Mouse (Mus musculus) embryonic facial prominence, embryonic 15.5 days (tissue): Measurements from ENCODE around the gene Sema4d. TPM values are rescaled to one million over a fixed set of nuclear protein-coding genes. Genes with fewer than 3 reads are reported as not detected.

ENCODE experiments used
- ATAC-seq: fragments of 200-750 bp; cut with Nextera tagmentation; 2 replicates; pipeline ENCODE4 v1.8.0; 2017; ENCODE audit warnings: low read depth, moderate TSS enrichment; ENCODE audit not compliant: insufficient number of reproducible peaks, low FRiP score, low TSS enrichment
- H3K27ac ChIP-seq: fragments of 300-500 bp; sonication (generic); replicated peaks from 2 replicates; pipeline ENCODE4 v1.5.1; 2015; ENCODE audit warnings: mild to moderate bottlenecking, inconsistent platforms
- H3K27me3 ChIP-seq: fragments of 300-500 bp; sonication (generic); 2 replicates; pipeline ENCODE4 v1.6.1; 2015; ENCODE audit warnings: inconsistent platforms
- H3K36me3 ChIP-seq: fragments of 300-500 bp; sonication (generic); 2 replicates; pipeline ENCODE4 v1.6.1; 2015; ENCODE audit warnings: mild to moderate bottlenecking, inconsistent platforms
- H3K4me1 ChIP-seq: fragments of 300-500 bp; sonication (generic); 2 replicates; pipeline ENCODE4 v1.6.1; 2015; ENCODE audit warnings: inconsistent platforms
- H3K4me2 ChIP-seq: fragments of 300-500 bp; sonication (generic); replicated peaks from 2 replicates; pipeline ENCODE4 v1.6.1; 2015; ENCODE audit warnings: mild to moderate bottlenecking, inconsistent platforms
- H3K4me3 ChIP-seq: fragments of 300-500 bp; sonication (generic); replicated peaks from 2 replicates; pipeline ENCODE4 v1.5.1; 2015; ENCODE audit warnings: mild to moderate bottlenecking, inconsistent platforms
- H3K9ac ChIP-seq: fragments of 300-500 bp; sonication (generic); 2 replicates; pipeline ENCODE4 v1.6.1; 2015; ENCODE audit warnings: inconsistent platforms
- H3K9me3 ChIP-seq: fragments of 300-500 bp; sonication (generic); replicated peaks from 2 replicates; pipeline ENCODE4 v1.6.1; 2016; ENCODE audit warnings: inconsistent platforms
- WGBS: fragments of 180-500 bp; shearing (Covaris S2); methylation state at CpG from one replicate; pipeline ENCODE4 v1.1.7; 2015; 5-methylcytosine and 5-hydroxymethylcytosine counted together
- polyA plus RNA-seq: library from polyadenylated mRNA; unstranded; fragments of >200 nt; fragmentation: Nextera tagmentation; extraction: Ambion mirVana; gene quantifications from 2 replicates; pipeline ENCODE4 v1.2.1, GENCODE M21; 2015

Sema4d gene
- polyA plus RNA-seq, 1 experiment from 2014 or later: 11.1 TPM

DNA sequence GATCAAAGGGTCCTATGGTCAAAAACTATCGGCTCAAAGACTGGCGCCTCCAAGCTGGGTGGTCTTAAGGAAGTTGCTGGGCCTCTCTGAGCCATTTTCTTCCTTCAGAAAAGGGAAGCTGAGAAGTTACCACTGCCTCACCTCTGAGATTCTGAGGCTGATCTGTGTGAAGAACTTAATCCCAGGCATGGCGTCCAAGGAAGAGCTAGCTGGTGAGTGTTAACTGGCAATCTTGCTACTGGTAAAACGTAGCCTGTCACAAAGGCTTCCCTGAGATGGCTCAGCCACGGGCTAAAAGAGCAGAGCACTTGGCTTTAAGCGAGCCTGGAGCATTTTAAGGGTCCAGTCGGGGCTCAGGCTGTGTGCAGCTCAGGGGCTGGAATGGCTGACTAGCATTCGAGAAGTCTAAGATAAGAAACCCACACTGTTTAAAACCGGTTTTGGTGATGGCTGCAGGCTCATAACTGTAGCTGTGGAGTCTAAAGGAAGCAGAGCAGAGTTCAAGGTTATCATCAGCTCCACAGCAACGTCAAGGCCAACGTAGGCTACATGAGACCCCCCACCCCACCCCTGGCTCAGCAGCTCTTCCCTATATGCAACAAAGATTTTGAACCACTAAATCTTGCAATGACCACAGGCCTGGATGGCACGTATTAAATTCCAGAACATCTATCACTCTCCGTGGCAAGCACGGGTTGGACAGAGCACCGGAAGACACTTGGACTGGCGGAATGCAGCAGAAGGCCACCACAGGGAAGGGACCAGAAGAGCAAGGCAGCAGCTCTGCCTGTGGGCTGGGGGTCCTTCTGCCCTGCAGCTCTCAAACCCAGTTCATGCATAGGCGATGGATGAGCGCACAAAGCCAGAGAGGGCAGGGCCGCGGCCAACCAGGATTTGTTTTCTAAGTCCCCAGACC lies 56.3 kb downstream of the Sema4d start:
- ATAC-seq: peak; percentile 64
- Histone ChIP-seq H3K9me3 (no peaks in the 10 kb centered on the region), H3K9ac (no peak overlapping the region), H3K27ac (peak overlapping the region; percentile 58; the same call in 1 of the 2 replicates), H3K4me3 (no peak overlapping the region), H3K36me3 (no peaks in the 10 kb centered on the region), H3K27me3 (no peaks in the 10 kb centered on the region), H3K4me1 (peaks cover 29% of the 10 kb centered on the region), H3K4me2 (no peak overlapping the region)
- 67% methylated on average over 20 of the region's 20 CpGs for WGBS

DNA sequence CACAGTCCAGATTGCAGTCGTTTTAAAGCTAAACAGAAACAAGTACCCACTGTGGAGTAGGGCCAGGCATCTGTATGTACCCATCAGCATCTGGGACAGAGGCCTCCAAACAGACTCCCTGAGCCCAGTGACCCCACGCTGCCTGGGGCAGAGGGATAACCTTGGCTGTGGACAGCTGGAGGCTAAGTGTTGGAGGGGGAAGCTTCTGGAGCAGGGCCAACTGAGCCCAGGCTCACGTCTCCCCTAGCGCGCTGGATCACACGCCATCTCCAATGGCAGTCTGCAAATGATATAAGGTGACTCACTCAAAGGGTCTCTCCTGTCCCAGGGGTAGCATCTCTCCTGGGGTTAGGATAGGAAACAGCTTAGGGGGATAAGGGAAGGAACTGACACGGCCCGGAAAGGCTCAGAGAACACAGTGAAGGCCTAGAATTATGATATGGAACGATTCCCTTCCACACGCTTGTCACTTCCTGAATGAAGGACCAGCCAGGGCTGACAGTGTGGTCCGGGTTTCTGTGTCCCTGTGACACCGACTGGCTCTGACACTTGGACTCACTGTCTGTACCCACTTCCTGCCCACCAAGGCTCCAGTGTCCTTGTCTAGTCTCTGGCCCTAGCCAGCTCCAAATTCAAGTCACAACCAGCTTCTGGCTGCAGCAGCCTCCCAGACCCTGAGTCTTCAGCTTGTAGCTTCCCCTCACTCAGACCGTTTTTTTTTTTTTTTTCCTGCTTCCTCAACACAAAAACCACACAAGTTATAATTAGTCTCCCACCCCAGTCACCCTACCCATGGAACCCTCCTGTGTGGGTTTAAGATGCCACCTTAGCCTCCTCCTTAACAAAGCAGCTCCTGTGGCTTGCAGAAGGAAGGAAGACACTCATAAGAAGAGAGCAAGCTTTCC lies 57.3 kb downstream of the Sema4d start:
- no peaks in the 10 kb centered on the region for H3K9me3 ChIP-seq
- H3K36me3 ChIP-seq: no peaks in the 10 kb centered on the region
- no peak overlapping the region for H3K4me2 ChIP-seq
- no peak overlapping the region for H3K4me3 ChIP-seq
- no peak overlapping the region for H3K9ac ChIP-seq
- H3K27ac ChIP-seq: peak overlapping the region; percentile 65
- no peaks in the 10 kb centered on the region for H3K27me3 ChIP-seq
- 56% methylated on average over 13 of the region's 13 CpGs for WGBS
- no peak for ATAC-seq
- H3K4me1 ChIP-seq: peaks cover 23% of the 10 kb centered on the region

DNA sequence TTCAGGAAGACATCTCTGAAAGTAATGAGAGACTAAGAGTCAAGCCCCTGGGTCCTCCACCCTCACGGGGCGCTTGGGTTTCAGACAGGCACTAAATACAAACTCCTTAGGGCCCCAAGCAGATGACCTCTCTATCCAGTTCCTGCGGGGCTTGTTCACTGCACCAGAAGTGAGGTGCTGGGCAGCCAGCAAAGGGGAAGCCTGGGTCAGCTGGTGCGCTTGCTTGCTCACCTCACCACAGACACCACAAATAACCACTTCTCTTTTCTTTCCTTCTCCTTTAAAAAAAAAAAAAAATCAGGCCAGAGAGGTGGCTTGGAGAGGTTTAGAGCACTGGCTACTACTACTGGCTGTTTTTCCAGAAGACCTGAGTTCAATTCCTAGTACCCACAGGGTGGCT lies 59.0 kb downstream of the Sema4d start:
- Histone ChIP-seq H3K27ac (no peak overlapping the region), H3K36me3 (no peaks in the 10 kb centered on the region), H3K4me3 (no peak overlapping the region), H3K9me3 (no peaks in the 10 kb centered on the region), H3K27me3 (no peaks in the 10 kb centered on the region), H3K9ac (no peak overlapping the region), H3K4me1 (peaks cover 30% of the 10 kb centered on the region), H3K4me2 (no peak overlapping the region)
- no peak for ATAC-seq
- 90% methylated on average over 4 of the region's 4 CpGs for WGBS

GRCm38 (mm10) chr13:51732097-51732664 lies 61.4 kb downstream of the Sema4d start:
- WGBS: 72% methylated on average over 14 of the region's 14 CpGs
- no peak overlapping the region for H3K9ac ChIP-seq
- no peaks in the 10 kb centered on the region for H3K36me3 ChIP-seq
- H3K27ac ChIP-seq: no peak overlapping the region
- no peaks in the 10 kb centered on the region for H3K27me3 ChIP-seq
- no peak overlapping the region for H3K4me3 ChIP-seq
- no peak overlapping the region for H3K4me2 ChIP-seq
- H3K4me1 ChIP-seq: peaks cover 23% of the 10 kb centered on the region
- no peak for ATAC-seq
- no peaks in the 10 kb centered on the region for H3K9me3 ChIP-seq

DNA sequence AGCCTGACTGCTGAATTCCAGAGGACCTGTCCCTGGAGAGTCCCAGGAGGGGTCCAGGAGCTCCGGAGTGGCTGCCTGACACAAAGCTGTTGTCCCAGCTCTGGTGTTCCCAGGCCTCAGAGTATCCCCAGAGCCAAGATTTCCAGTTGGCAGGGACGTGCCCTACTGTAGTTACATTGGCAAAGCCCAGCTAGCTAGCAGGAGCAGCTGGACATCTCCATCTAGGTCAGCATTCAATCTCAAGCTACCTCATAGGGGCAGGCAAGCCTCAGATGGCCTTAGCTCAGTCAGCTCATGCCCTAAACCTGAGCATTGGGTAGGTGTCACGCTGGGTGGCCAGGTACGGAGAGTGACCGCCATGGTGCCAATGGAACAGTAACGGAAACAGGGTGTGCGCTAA lies 62.1 kb downstream of the Sema4d start:
- Histone ChIP-seq H3K4me1 (peaks cover 20% of the 10 kb centered on the region), H3K27ac (no peak overlapping the region), H3K9me3 (no peaks in the 10 kb centered on the region), H3K4me2 (no peak overlapping the region), H3K27me3 (no peaks in the 10 kb centered on the region), H3K36me3 (no peaks in the 10 kb centered on the region), H3K4me3 (no peak overlapping the region), H3K9ac (no peak overlapping the region)
- WGBS: 94% methylated on average over 7 of the region's 7 CpGs
- ATAC-seq: no peak

DNA sequence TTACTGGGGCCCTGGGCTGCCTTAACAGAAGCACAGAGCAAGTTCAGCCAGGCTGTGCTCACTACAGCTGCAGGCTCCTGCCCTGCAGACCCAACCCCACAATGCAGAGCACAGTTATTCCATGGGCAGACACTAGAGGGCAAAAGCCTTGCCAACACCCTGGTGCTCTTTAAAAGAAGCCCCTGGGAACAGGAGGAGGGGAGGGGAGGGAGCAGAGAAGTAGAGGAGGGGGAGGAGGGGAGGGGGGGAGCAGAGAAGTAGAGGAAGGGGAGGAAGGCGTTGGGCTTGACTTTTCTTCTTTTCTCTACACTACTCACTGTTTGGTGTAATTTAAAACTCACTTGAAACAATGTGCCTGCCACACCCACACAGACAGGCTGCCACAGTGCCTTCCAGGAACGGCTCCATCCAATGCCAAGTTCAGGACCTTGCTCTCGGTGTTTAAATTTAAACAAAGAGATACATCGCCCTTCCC lies 63.6 kb downstream of the Sema4d start:
- H3K4me2 ChIP-seq: no peak overlapping the region
- no peaks in the 10 kb centered on the region for H3K27me3 ChIP-seq
- H3K9me3 ChIP-seq: no peaks in the 10 kb centered on the region
- ATAC-seq: peak; percentile 36; the same call in 1 of the 2 replicates
- no peak overlapping the region for H3K9ac ChIP-seq
- 7% methylated on average over 4 of the region's 4 CpGs for whole genome bisulfite sequencing
- no peak overlapping the region for H3K4me3 ChIP-seq
- no peaks in the 10 kb centered on the region for H3K36me3 ChIP-seq
- peaks cover 24% of the 10 kb centered on the region for H3K4me1 ChIP-seq
- H3K27ac ChIP-seq: 0 out of 2 replicates have a peak overlapping the region, but pooled peaks have one; percentile 44

DNA sequence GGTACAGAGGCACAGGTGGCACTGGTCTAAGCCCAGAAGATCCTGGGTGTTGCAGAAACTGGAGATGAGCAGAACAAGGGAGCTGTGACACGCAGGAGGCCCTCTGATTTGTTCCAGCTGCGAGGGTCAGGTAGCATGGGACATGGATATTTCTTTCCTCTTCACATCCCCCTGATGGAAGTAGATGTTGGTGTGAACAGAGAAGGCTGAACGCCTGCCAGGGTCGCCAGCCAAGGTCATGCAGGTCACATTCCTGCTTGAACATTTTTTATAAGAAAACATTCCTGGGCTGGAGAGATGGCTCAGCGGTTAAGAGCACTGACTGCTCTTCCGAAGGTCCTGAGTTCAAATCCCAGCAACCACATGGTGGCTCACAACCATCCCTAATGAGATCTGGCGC lies 66.2 kb downstream of the Sema4d start:
- Histone ChIP-seq H3K9me3 (no peaks in the 10 kb centered on the region), H3K27me3 (no peaks in the 10 kb centered on the region), H3K27ac (no peak overlapping the region), H3K4me1 (peaks cover 24% of the 10 kb centered on the region), H3K4me3 (no peak overlapping the region), H3K36me3 (no peaks in the 10 kb centered on the region), H3K4me2 (no peak overlapping the region), H3K9ac (no peak overlapping the region)
- 39% methylated on average over 6 of the region's 7 CpGs for WGBS
- ATAC-seq: no peak

- Histone ChIP-seq H3K4me2 (no peak overlapping the region), H3K36me3 (no peaks in the 10 kb centered on the region; the same call in 1 of the 2 replicates), H3K4me1 (peaks cover 24% of the 10 kb centered on the region), H3K27ac (no peak overlapping the region), H3K27me3 (no peaks in the 10 kb centered on the region), H3K9ac (no peak overlapping the region), H3K9me3 (no peaks in the 10 kb centered on the region), H3K4me3 (no peak overlapping the region)
- 0 out of 2 replicates have a peak, but pooled peaks have one; percentile 24 for ATAC-seq
- WGBS: 29% methylated on average over 8 of the region's 8 CpGs
Measured at GRCm38 (mm10) chr13:51725926-51726574, 67.5 kb downstream of the Sema4d start.

GRCm38 (mm10) chr13:51725446-51725845 lies 68.1 kb downstream of the Sema4d start:
- Histone ChIP-seq H3K27me3 (no peaks in the 10 kb centered on the region), H3K9ac (no peak overlapping the region), H3K4me1 (peaks cover 22% of the 10 kb centered on the region), H3K9me3 (no peaks in the 10 kb centered on the region), H3K4me3 (no peak overlapping the region), H3K4me2 (no peak overlapping the region), H3K36me3 (no peaks in the 10 kb centered on the region; the same call in 1 of the 2 replicates), H3K27ac (no peak overlapping the region)
- ATAC-seq: no peak
- WGBS: 73% methylated on average over 7 of the region's 7 CpGs

DNA sequence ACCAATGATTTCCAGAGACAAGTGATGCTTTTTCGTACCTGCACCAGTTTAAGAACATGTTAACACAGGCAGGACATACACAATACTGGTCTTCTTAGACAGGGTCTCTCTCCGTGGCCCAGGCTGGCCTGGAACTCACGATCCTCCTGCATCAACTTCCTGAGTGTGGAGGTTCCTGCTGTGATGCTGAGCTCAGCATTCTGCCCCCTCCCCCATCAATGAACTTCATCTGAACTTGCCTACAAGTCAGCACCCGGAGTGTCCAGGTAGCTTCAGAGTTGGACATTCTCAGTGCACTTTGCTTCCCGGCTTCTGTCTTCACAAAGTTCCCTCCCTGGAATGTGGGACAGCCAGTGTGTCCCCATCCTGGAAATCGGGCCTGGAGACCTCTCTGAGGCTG lies 69.0 kb downstream of the Sema4d start:
- Histone ChIP-seq H3K27me3 (no peaks in the 10 kb centered on the region), H3K4me1 (peaks cover 14% of the 10 kb centered on the region), H3K9me3 (no peaks in the 10 kb centered on the region), H3K36me3 (no peaks in the 10 kb centered on the region; the same call in 1 of the 2 replicates), H3K4me2 (no peak overlapping the region), H3K9ac (no peak overlapping the region), H3K4me3 (no peak overlapping the region), H3K27ac (no peak overlapping the region)
- 73% methylated on average over 6 of the region's 6 CpGs for WGBS
- no peak for ATAC-seq
